Mouse (Mus musculus): Measurements from ENCODE around the gene Trio. TPM values are rescaled to one million over a fixed set of nuclear protein-coding genes. Genes with fewer than 3 reads are reported as not detected.

The Trio gene
- polyA plus RNA-seq, 1 experiment from 2014 or later: 60.8 TPM

GRCm38 (mm10) chr15:27702031-27702971 lies 323.3 kb downstream of the Trio start:
- H3K9me3 ChIP-seq (ENCODE audit: control insufficient read depth, low read length): no peaks in the 10 kb centered on the region
- H3K4me3 ChIP-seq (ENCODE audit: low read depth, low read length): no peak overlapping the region
- peaks cover 11% of the 10 kb centered on the region for H3K4me1 ChIP-seq (ENCODE audit: control insufficient read depth, insufficient read depth, low read length)
- no peaks in the 10 kb centered on the region for H3K36me3 ChIP-seq (ENCODE audit: control insufficient read depth, insufficient read depth, low read length)
- H3K27me3 ChIP-seq (replicated peaks; ENCODE audit: control insufficient read depth, insufficient read depth, low read length): no peaks in the 10 kb centered on the region
- peak overlapping the region; percentile 10 for H3K27ac ChIP-seq (replicated peaks; ENCODE audit: low read depth, low read length)
- H3K4me2 ChIP-seq (ENCODE audit: low read depth, low read length): no peak overlapping the region
- DNase-seq (ENCODE audit: low spot score): no peak
- WGBS: 23% methylated on average over 11 of the region's 11 CpGs
- no peak overlapping the region for H3K9ac ChIP-seq (ENCODE audit: low read depth, low read length)
- no peak for ATAC-seq (ENCODE audit: low read depth)

- no peak for DNase-seq (ENCODE audit: low spot score)
- WGBS: 94% methylated on average over 5 of the region's 5 CpGs
- no peak overlapping the region for H3K4me3 ChIP-seq (ENCODE audit: low read depth, low read length)
- H3K9ac ChIP-seq (ENCODE audit: low read depth, low read length): no peak overlapping the region
- no peak overlapping the region for H3K4me2 ChIP-seq (ENCODE audit: low read depth, low read length)
- no peaks in the 10 kb centered on the region for H3K27me3 ChIP-seq (replicated peaks; ENCODE audit: control insufficient read depth, insufficient read depth, low read length)
- H3K9me3 ChIP-seq (ENCODE audit: control insufficient read depth, low read length): no peaks in the 10 kb centered on the region
- peaks cover 3% of the 10 kb centered on the region for H3K4me1 ChIP-seq (ENCODE audit: control insufficient read depth, insufficient read depth, low read length)
- H3K36me3 ChIP-seq (ENCODE audit: control insufficient read depth, insufficient read depth, low read length): no peaks in the 10 kb centered on the region
- ATAC-seq (ENCODE audit: low read depth): no peak
- no peak overlapping the region for H3K27ac ChIP-seq (replicated peaks; ENCODE audit: low read depth, low read length)
Measured at GRCm38 (mm10) chr15:27697632-27698031, 328.0 kb downstream of the Trio start.

- Histone ChIP-seq H3K4me3 (ENCODE audit: low read depth, low read length) (no peak overlapping the region), H3K9ac (ENCODE audit: low read depth, low read length) (no peak overlapping the region), H3K36me3 (ENCODE audit: control insufficient read depth, insufficient read depth, low read length) (no peaks in the 10 kb centered on the region), H3K4me2 (ENCODE audit: low read depth, low read length) (no peak overlapping the region), H3K4me1 (ENCODE audit: control insufficient read depth, insufficient read depth, low read length) (no peaks in the 10 kb centered on the region), H3K27me3 (replicated peaks; ENCODE audit: control insufficient read depth, insufficient read depth, low read length) (no peaks in the 10 kb centered on the region), H3K27ac (replicated peaks; ENCODE audit: low read depth, low read length) (no peak overlapping the region), H3K9me3 (ENCODE audit: control insufficient read depth, low read length) (no peaks in the 10 kb centered on the region)
- 84% methylated on average over 10 of the region's 10 CpGs for WGBS
- no peak for DNase-seq (ENCODE audit: low spot score)
- no peak for ATAC-seq (ENCODE audit: low read depth)
Measured at GRCm38 (mm10) chr15:27693235-27693634, 332.4 kb downstream of the Trio start.

GRCm38 (mm10) chr15:27692161-27692560 lies 333.5 kb downstream of the Trio start:
- 72% methylated on average over 7 of the region's 7 CpGs for WGBS

GRCm38 (mm10) chr15:27691213-27691612 lies 334.4 kb downstream of the Trio start:
- H3K9ac ChIP-seq (ENCODE audit: low read depth, low read length): no peak overlapping the region
- H3K4me1 ChIP-seq (ENCODE audit: control insufficient read depth, insufficient read depth, low read length): no peaks in the 10 kb centered on the region
- H3K27ac ChIP-seq (replicated peaks; ENCODE audit: low read depth, low read length): no peak overlapping the region
- no peak for ATAC-seq (ENCODE audit: low read depth)
- 81% methylated on average over 7 of the region's 7 CpGs for WGBS
- no peaks in the 10 kb centered on the region for H3K27me3 ChIP-seq (replicated peaks; ENCODE audit: control insufficient read depth, insufficient read depth, low read length)
- H3K36me3 ChIP-seq (ENCODE audit: control insufficient read depth, insufficient read depth, low read length): no peaks in the 10 kb centered on the region
- H3K4me3 ChIP-seq (ENCODE audit: low read depth, low read length): no peak overlapping the region
- H3K9me3 ChIP-seq (ENCODE audit: control insufficient read depth, low read length): no peaks in the 10 kb centered on the region
- DNase-seq (ENCODE audit: low spot score): no peak
- no peak overlapping the region for H3K4me2 ChIP-seq (ENCODE audit: low read depth, low read length)

More at GRCm38 (mm10) chr15:27692161-27692560, 333.5 kb downstream of the Trio start:
- Histone ChIP-seq H3K4me1 (ENCODE audit: control insufficient read depth, insufficient read depth, low read length) (no peaks in the 10 kb centered on the region), H3K27ac (replicated peaks; ENCODE audit: low read depth, low read length) (no peak overlapping the region), H3K4me2 (ENCODE audit: low read depth, low read length) (no peak overlapping the region), H3K36me3 (ENCODE audit: control insufficient read depth, insufficient read depth, low read length) (no peaks in the 10 kb centered on the region), H3K27me3 (replicated peaks; ENCODE audit: control insufficient read depth, insufficient read depth, low read length) (no peaks in the 10 kb centered on the region), H3K4me3 (ENCODE audit: low read depth, low read length) (no peak overlapping the region), H3K9ac (ENCODE audit: low read depth, low read length) (no peak overlapping the region), H3K9me3 (ENCODE audit: control insufficient read depth, low read length) (no peaks in the 10 kb centered on the region)
- ATAC-seq (ENCODE audit: low read depth): no peak
- DNase-seq (ENCODE audit: low spot score): no peak

GRCm38 (mm10) chr15:27688041-27688651 lies 337.5 kb downstream of the Trio start:
- DNase-seq (ENCODE audit: low spot score): no peak
- WGBS: 65% methylated on average over 9 of the region's 9 CpGs
- Histone ChIP-seq H3K4me1 (ENCODE audit: control insufficient read depth, insufficient read depth, low read length) (no peaks in the 10 kb centered on the region), H3K4me3 (ENCODE audit: low read depth, low read length) (no peak overlapping the region), H3K9me3 (ENCODE audit: control insufficient read depth, low read length) (no peaks in the 10 kb centered on the region), H3K9ac (ENCODE audit: low read depth, low read length) (no peak overlapping the region), H3K4me2 (ENCODE audit: low read depth, low read length) (no peak overlapping the region), H3K36me3 (ENCODE audit: control insufficient read depth, insufficient read depth, low read length) (no peaks in the 10 kb centered on the region), H3K27ac (replicated peaks; ENCODE audit: low read depth, low read length) (no peak overlapping the region), H3K27me3 (replicated peaks; ENCODE audit: control insufficient read depth, insufficient read depth, low read length) (no peaks in the 10 kb centered on the region)
- ATAC-seq (ENCODE audit: low read depth): no peak

GRCm38 (mm10) chr15:27684813-27685212 lies 340.8 kb downstream of the Trio start:
- Histone ChIP-seq H3K36me3 (ENCODE audit: control insufficient read depth, insufficient read depth, low read length) (no peaks in the 10 kb centered on the region), H3K9ac (ENCODE audit: low read depth, low read length) (no peak overlapping the region), H3K9me3 (ENCODE audit: control insufficient read depth, low read length) (no peaks in the 10 kb centered on the region), H3K4me1 (ENCODE audit: control insufficient read depth, insufficient read depth, low read length) (peaks cover 4% of the 10 kb centered on the region; the same call in 1 of the 2 replicates), H3K27me3 (replicated peaks; ENCODE audit: control insufficient read depth, insufficient read depth, low read length) (no peaks in the 10 kb centered on the region), H3K4me3 (ENCODE audit: low read depth, low read length) (no peak overlapping the region), H3K4me2 (ENCODE audit: low read depth, low read length) (no peak overlapping the region), H3K27ac (replicated peaks; ENCODE audit: low read depth, low read length) (no peak overlapping the region)
- no peak for DNase-seq (ENCODE audit: low spot score)
- 70% methylated on average over 7 of the region's 7 CpGs for WGBS
- ATAC-seq (ENCODE audit: low read depth): no peak

- Histone ChIP-seq H3K9ac (ENCODE audit: low read depth, low read length) (no peak overlapping the region), H3K27me3 (replicated peaks; ENCODE audit: control insufficient read depth, insufficient read depth, low read length) (no peaks in the 10 kb centered on the region), H3K27ac (replicated peaks; ENCODE audit: low read depth, low read length) (no peak overlapping the region), H3K4me3 (ENCODE audit: low read depth, low read length) (no peak overlapping the region), H3K9me3 (ENCODE audit: control insufficient read depth, low read length) (no peaks in the 10 kb centered on the region), H3K36me3 (ENCODE audit: control insufficient read depth, insufficient read depth, low read length) (no peaks in the 10 kb centered on the region), H3K4me1 (ENCODE audit: control insufficient read depth, insufficient read depth, low read length) (peaks cover 4% of the 10 kb centered on the region; the same call in 1 of the 2 replicates), H3K4me2 (ENCODE audit: low read depth, low read length) (no peak overlapping the region)
- ATAC-seq (ENCODE audit: low read depth) (no peak), DNase-seq (ENCODE audit: low spot score) (no peak)
- 81% methylated on average over 1 of the region's 1 CpGs for WGBS
Measured at GRCm38 (mm10) chr15:27683206-27683605, 342.4 kb downstream of the Trio start.

Data from embryonic facial prominence, embryonic 14.5 days (tissue).